Mouse (Mus musculus) brown adipose tissue, adult 24 weeks (tissue): ENCODE measurements around the gene Tnrc6b. TPM values are rescaled to one million over a fixed set of nuclear protein-coding genes. Genes with fewer than 3 reads are reported as not detected.
A peak's percentile ranks its signal among the peaks of the same experiment; 100 is the strongest.

Experiments used
- H3K27ac ChIP-seq: fragments of 200-500 bp; replicated peaks from 2 replicates; pipeline ENCODE4 v1.5.1; 2012; ENCODE audit warnings: low read depth, mild to moderate bottlenecking, low read length
- H3K4me1 ChIP-seq: fragments of 200-500 bp; 2 replicates; pipeline ENCODE4 v1.6.1; 2012; ENCODE audit warnings: low read length, mixed read lengths; ENCODE audit not compliant: control insufficient read depth, insufficient read depth, insufficient read length
- H3K4me3 ChIP-seq: fragments of 200-500 bp; 2 replicates; pipeline ENCODE4 v1.5.1; 2012; ENCODE audit warnings: low read depth, mild to moderate bottlenecking, low read length, moderate library complexity; ENCODE audit not compliant: insufficient read depth
- polyA plus RNA-seq: library from polyadenylated mRNA; stranded (reverse); fragments of >200 nt; gene quantifications from 2 replicates; pipeline ENCODE4 v1.2.4, GENCODE M21; 2012; ENCODE audit not compliant: missing spikeins, insufficient read depth, insufficient read length

Gene Tnrc6b
- polyA plus RNA-seq, 1 experiment = 17.8 TPM

GRCm38 (mm10) chr15:80801597-80801996, 90.5 kb downstream of the Tnrc6b start:
- Histone ChIP-seq H3K4me3 (no peak overlapping the region), H3K4me1 (peaks cover 13% of the 10 kb centered on the region), H3K27ac (no peak overlapping the region)

DNA sequence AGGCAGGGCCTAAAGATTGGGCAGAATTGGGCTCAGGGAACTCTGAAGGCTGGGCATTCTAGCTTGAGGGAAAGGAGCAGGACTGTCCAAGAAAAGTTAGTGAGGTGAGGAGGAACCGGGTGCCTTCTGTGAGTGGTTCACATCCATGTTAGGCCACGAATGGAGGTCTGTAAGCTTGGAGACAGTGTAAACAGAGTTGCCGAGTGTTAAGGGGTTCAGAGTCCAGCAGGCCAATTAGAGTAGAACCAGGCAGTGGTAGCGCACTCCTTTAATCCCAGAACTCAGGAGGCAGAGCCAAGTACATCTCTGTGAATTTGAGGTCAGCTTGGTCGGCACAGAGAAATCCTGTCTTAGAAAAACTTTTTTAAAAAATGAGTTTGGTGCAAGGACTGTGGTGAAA, 96.0 kb downstream of the Tnrc6b start:
- Histone ChIP-seq H3K4me3 (no peak overlapping the region), H3K4me1 (peaks cover 26% of the 10 kb centered on the region), H3K27ac (no peak overlapping the region)

DNA sequence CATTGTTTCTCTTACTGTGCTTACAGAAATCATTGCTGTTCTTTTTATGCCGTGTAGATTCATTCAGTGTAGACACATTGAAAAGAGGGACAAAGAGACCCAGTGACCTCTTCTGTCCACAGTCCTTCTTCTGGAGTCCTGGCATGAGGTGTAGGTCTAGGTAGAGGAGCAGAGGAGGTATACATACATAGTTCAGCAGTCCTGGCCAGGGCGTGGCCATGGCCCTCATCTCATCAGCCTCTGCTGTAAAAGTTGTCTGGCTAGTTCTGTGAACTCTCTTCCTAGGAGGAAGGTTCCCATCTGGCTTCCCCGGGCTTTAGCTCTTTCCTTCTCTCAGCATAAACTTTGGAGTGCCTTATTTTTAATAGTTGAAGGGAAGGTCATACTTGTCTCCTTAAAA, 99.1 kb downstream of the Tnrc6b start:
- H3K4me1 ChIP-seq = peaks cover 35% of the 10 kb centered on the region
- H3K27ac ChIP-seq = no peak overlapping the region
- no peak overlapping the region for H3K4me3 ChIP-seq

DNA sequence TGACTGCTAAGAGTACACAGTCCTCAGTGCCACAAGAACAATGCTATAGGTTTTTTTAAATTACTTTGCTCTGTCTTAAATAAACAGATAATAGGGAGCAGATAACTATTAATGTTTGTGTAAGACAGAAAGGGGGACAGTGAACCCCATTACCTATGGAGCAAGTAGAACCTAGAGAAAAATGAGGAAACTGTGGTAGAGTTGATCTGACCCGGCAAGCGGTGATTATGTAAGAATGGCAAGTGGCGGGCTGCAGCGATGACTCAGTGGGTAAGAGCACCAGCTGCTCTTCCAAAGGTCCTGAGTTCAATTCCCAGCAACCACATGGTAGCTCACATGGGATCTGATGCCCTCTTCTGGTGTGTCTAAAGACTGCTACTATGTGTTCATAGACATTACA, 101.7 kb downstream of the Tnrc6b start:
- peaks cover 22% of the 10 kb centered on the region for H3K4me1 ChIP-seq
- H3K4me3 ChIP-seq = no peak overlapping the region
- H3K27ac ChIP-seq = no peak overlapping the region

DNA sequence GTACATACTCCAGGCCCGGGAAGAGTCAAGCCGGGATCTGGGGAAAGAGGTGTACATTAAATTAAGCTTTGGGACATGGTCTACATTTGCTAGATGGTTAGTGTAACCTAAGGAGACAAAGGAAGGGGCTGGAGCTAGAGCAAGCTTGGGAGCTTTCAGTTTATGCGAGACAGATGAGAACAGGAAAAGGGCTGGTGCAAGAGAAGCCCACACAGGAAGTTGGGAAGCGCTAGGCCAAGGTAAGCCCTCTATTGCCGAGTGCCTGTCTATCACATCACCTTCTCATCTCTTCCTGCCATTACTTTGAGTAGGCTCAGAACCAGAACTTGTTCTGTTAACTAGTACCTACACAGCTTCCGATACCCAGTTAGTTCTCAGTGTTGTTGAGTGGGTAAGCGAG, 103.7 kb downstream of the Tnrc6b start:
- H3K4me1 ChIP-seq = peaks cover 22% of the 10 kb centered on the region

GRCm38 (mm10) chr15:80822276-80822675, 111.2 kb downstream of the Tnrc6b start:
- H3K27ac ChIP-seq = no peak overlapping the region
- H3K4me3 ChIP-seq = no peak overlapping the region
- H3K4me1 ChIP-seq = peaks cover 8% of the 10 kb centered on the region

More for the DNA sequence above, 103.7 kb downstream of the Tnrc6b start:
- H3K4me3 ChIP-seq = no peak overlapping the region
- H3K27ac ChIP-seq = no peak overlapping the region

DNA sequence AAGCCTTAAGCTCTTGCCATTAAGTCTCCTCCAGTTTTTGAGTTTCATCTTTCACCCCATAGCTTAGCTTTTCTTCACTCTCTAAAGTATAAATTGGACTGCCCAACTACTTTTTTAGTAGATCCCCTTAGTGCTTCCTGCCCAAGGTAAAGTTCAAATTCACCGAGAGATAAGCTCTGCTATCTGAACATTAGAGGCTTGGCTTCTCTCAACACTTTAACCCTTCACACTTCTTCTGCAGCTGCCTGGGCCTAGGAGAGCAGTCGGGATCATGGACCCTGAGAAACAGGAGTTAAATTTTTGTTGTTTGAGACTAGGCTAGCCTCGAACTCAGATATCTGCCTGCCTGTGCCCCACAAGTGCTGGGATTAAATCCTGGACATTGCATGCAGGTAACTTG, 120.1 kb downstream of the Tnrc6b start:
- peaks cover 13% of the 10 kb centered on the region for H3K4me1 ChIP-seq
- H3K27ac ChIP-seq = no peak overlapping the region
- H3K4me3 ChIP-seq = no peak overlapping the region

DNA sequence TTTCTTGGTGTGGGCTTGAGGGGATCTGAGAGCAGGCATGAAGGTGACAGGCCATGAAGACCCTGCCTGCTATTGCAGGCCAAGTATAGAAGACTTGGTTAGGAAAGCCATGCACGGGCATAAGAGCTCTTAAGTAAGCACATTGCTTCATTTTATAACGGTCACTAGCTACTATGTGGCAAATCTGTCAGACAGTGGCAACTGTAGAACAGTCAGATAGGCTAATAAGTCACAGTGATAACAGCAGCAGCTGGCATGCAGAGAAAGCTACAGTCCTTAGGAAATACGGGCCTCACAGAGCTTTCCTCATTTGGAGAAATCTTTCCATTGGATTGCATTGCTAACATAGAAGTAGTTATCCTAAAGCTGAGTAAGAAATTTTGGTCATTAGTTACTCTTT, 121.7 kb downstream of the Tnrc6b start:
- Histone ChIP-seq H3K4me1 (peaks cover 13% of the 10 kb centered on the region), H3K4me3 (no peak overlapping the region), H3K27ac (no peak overlapping the region)

GRCm38 (mm10) chr15:80836246-80836645, 125.1 kb downstream of the Tnrc6b start:
- Histone ChIP-seq H3K4me3 (no peak overlapping the region), H3K4me1 (peaks cover 20% of the 10 kb centered on the region), H3K27ac (no peak overlapping the region)

GRCm38 (mm10) chr15:80838836-80839235, 127.7 kb downstream of the Tnrc6b start:
- Histone ChIP-seq H3K4me1 (peaks cover 22% of the 10 kb centered on the region), H3K27ac (no peak overlapping the region), H3K4me3 (no peak overlapping the region)

DNA sequence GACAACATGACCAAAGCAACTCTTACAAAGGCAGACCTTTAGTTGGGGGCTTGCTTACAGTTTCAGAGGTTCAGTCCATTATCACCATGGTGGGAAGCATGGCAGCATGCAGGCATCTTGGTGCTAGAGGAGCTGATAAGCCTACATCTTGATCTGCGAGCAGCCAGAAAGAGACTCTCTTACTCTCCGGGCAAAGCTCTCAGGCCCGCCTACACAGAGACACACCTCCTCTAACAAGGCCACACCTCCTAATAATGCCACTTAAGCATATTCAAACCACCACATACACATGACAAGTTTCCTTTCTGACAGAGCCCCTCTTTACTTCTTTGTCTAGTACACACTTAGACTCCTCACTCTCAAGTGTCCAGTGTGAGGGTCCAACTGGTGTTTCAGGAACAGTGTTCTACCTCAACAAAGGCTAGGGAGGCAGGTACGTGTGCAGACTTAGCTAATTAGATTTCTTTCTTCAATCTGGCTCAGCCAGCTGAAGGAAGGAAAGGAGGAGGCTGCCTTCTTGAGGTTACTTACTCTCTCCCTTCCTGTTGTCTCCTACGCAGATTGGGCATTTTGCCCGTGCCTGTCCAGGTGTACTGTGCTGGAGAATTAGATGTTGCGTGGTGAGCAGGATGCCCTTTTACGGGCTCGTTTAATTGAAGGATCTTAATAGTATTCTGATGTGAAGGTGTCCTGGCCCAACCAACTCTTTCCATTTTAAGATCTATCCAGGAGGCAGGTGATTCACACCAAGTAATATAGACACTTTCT, 128.7 kb downstream of the Tnrc6b start:
- H3K4me3 ChIP-seq = no peak overlapping the region
- no peak overlapping the region for H3K27ac ChIP-seq
- peaks cover 18% of the 10 kb centered on the region for H3K4me1 ChIP-seq

- H3K4me3 ChIP-seq = no peak overlapping the region
- H3K4me1 ChIP-seq = peaks cover 12% of the 10 kb centered on the region; the same call in 1 of the 2 replicates
- H3K27ac ChIP-seq = no peak overlapping the region
Observed at GRCm38 (mm10) chr15:80844262-80844661, 133.1 kb downstream of the Tnrc6b start.

DNA sequence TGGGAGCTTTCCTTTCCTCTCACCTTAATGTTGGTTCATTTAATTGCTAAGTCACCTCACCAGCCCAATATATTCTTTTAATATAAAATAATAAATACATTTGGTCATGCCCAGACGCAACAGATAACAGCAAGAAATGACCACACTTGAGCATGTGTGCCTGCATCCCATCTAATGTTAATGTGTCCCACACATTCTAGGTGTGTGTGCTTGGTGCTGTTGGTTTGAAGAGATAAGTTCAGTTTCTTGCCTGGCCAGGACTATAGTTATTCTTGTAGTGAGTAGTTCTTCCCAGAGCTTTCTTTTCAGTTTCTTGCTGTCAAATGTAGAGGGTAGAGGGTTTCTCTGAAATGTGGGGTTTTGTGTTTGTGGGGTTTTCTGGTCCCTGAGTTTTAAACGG, 133.8 kb downstream of the Tnrc6b start:
- no peak overlapping the region for H3K4me3 ChIP-seq
- peaks cover 9% of the 10 kb centered on the region; the same call in 1 of the 2 replicates for H3K4me1 ChIP-seq
- no peak overlapping the region for H3K27ac ChIP-seq

- Histone ChIP-seq H3K4me3 (no peak overlapping the region), H3K27ac (0 out of 2 replicates have a peak overlapping the region, but pooled peaks have one; percentile 3), H3K4me1 (0 out of 2 replicates have a peak, but pooled peaks cover 6% of the 10 kb centered on the region)
Observed at GRCm38 (mm10) chr15:80850004-80850403, 138.9 kb downstream of the Tnrc6b start.

- H3K4me1 ChIP-seq = 0 out of 2 replicates have a peak, but pooled peaks cover 6% of the 10 kb centered on the region
- H3K27ac ChIP-seq = no peak overlapping the region
- H3K4me3 ChIP-seq = no peak overlapping the region
Observed at GRCm38 (mm10) chr15:80850682-80851475, 139.8 kb downstream of the Tnrc6b start.
